In the genomic region with DNA sequence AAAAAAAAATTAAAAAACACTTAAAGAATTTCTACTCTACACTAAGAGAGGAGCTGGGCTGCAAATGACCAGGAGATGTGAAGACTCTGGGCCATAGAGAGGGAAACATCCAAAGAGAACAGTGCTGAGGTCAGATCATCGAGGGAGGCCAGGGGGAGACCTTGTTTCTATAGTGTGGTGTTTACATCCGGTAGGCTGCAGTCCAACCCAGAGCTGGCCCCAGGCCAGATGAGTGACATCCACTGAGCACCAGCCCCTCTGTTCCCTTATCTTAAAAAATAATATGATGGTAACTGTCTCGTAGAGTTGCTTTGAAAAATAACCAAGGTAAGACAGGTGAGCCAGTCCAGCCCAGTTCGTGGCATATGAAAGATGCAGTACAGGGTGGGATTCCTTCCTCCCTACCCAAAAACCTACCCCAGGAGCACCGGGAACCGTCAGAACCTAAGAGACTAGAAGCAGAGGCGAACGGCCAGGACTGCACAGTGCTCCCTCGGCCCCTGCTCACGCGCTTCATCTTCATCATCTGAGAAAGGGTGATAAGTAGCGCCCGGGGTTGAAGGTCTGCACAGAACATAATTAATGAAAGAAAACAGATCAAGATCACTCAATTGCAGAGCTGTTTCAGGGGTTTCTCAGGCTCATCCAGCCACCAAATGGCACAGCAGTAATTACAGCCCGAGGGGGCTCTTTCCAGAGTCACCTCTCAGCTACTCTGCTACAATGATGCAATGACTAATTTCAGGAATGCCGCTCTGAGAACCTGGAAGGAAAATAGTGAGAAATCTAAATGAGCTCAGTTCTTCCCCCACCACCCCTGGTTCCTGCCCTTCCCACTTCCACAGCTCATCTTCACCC, we compare ENCODE assay signal across 20 mouse cellular contexts. TPM values are rescaled to one million over a fixed set of nuclear protein-coding genes. Genes with fewer than 3 reads are reported as not detected.
DNase-seq lines count a peak whose midpoint lies in the region; ATAC-seq and TF ChIP-seq lines count a peak whose summit lies in the region.
"Had no signal": no experiment of that assay in that cellular context is flagged by ENCODE, and none has a peak within 500 bp of the region (broad histone marks: within the 10 kb centered on the region; RNA-seq: fewer than 3 reads in every experiment).

No protein-coding gene starts in this region.

- H3K9ac ChIP-seq in hindbrain, embryonic 12.5 days: no peak overlapping the region
- H3K9ac ChIP-seq in hindbrain, embryonic 16.5 days (ENCODE audit: low read depth, low read length): no peak overlapping the region
- H3K9ac ChIP-seq in lung, embryonic 15.5 days: no peak overlapping the region
- H3K9ac ChIP-seq in MEL (ENCODE audit: control insufficient read depth, low read depth, low read length, poor library complexity, severe bottlenecking): no peak overlapping the region
- H3K9ac ChIP-seq: embryonic facial prominence, embryonic 15.5 days; heart, embryonic 13.5 days; liver, postnatal 0 days; neural tube, embryonic 13.5 days had no signal

- H3K36me3 ChIP-seq in hindbrain, embryonic 12.5 days: no peaks in the 10 kb centered on the region
- no peaks in the 10 kb centered on the region for H3K36me3 ChIP-seq in hindbrain, embryonic 16.5 days (ENCODE audit: control insufficient read depth, insufficient read depth, low read length)
- no peaks in the 10 kb centered on the region for H3K36me3 ChIP-seq in lung, embryonic 15.5 days
- no peaks in the 10 kb centered on the region for H3K36me3 ChIP-seq in MEL (ENCODE audit: control insufficient read depth in 1 of 2, insufficient read depth in 2 of 2, low read length in 2 of 2)
- H3K36me3 ChIP-seq: embryonic facial prominence, embryonic 15.5 days; heart, embryonic 13.5 days; neural tube, embryonic 13.5 days had no signal

- no peak for TF ChIP-seq EP300 in MEL (IDR thresholded peaks at IDR 0.05; ENCODE audit: low read depth in 1 of 2, low read length in 2 of 2)

- H3K27ac ChIP-seq in hindbrain, embryonic 12.5 days: no peak overlapping the region
- no peak overlapping the region for H3K27ac ChIP-seq in hindbrain, embryonic 16.5 days (ENCODE audit: low read depth, low read length)
- no peak overlapping the region for H3K27ac ChIP-seq in lung, embryonic 15.5 days
- no peak overlapping the region for H3K27ac ChIP-seq in MEL (ENCODE audit: control insufficient read depth, low read depth, low read length)
- H3K27ac ChIP-seq: embryonic facial prominence, embryonic 15.5 days; heart, embryonic 13.5 days; neural tube, embryonic 13.5 days had no signal

- H3K27me3 ChIP-seq in hindbrain, embryonic 12.5 days: no peaks in the 10 kb centered on the region
- no peaks in the 10 kb centered on the region for H3K27me3 ChIP-seq in hindbrain, embryonic 16.5 days (replicated peaks; ENCODE audit: control insufficient read depth, insufficient read depth, low read length)
- H3K27me3 ChIP-seq in lung, embryonic 15.5 days: no peaks in the 10 kb centered on the region
- H3K27me3 ChIP-seq in MEL (ENCODE audit: control insufficient read depth in 1 of 2, insufficient read depth in 2 of 2, low read length in 2 of 2): peaks cover 6 to 9% of the 10 kb centered on the region in 2 experiments; a peak in 3 of 4 replicates
- H3K27me3 ChIP-seq: embryonic facial prominence, embryonic 15.5 days; neural tube, embryonic 13.5 days had no signal

- TF ChIP-seq CTCF in MEL (IDR thresholded peaks at IDR 0.05 in 2 of 3, conservative IDR thresholded peaks at IDR 0.05 in 1 of 3; ENCODE audit: control insufficient read depth in 1 of 3, insufficient read depth in 1 of 3, low read depth in 2 of 3, low read length in 3 of 3, poor library complexity in 1 of 3, severe bottlenecking in 1 of 3): no peak

- no peaks in the 10 kb centered on the region for H3K9me3 ChIP-seq in hindbrain, embryonic 12.5 days (replicated peaks)
- H3K9me3 ChIP-seq in hindbrain, embryonic 16.5 days (ENCODE audit: control insufficient read depth, low read length): no peaks in the 10 kb centered on the region
- no peaks in the 10 kb centered on the region for H3K9me3 ChIP-seq in lung, embryonic 15.5 days
- no peaks in the 10 kb centered on the region for H3K9me3 ChIP-seq in MEL (replicated peaks; ENCODE audit: insufficient read depth, low read length)
- H3K9me3 ChIP-seq: embryonic facial prominence, embryonic 15.5 days; heart, embryonic 13.5 days; neural tube, embryonic 13.5 days had no signal

- DNase-seq in lung, postnatal 36 days: no peak
- peak; percentile 38 for DNase-seq in MEL (ENCODE audit: low read depth, low spot score)
- DNase-seq in gastrocnemius, postnatal 25 days: no peak
- no peak for DNase-seq in thymus, postnatal 0 days (ENCODE audit: low spot score)
- DNase-seq: cerebellum, adult 9-10 months; heart, postnatal 36 days; kidney, adult 2 months; liver; liver, postnatal 0 days; right cerebral cortex, postnatal 4 days; thymus, postnatal 36 days had no signal

- no peak for TF ChIP-seq RAD21 in MEL (IDR thresholded peaks at IDR 0.05; ENCODE audit: low read depth, low read length)

- H3K4me2 ChIP-seq in hindbrain, embryonic 12.5 days (replicated peaks): no peak overlapping the region
- H3K4me2 ChIP-seq in hindbrain, embryonic 16.5 days (ENCODE audit: low read length): no peak overlapping the region
- H3K4me2 ChIP-seq in lung, embryonic 15.5 days: no peak overlapping the region
- H3K4me2 ChIP-seq: embryonic facial prominence, embryonic 15.5 days; heart, embryonic 13.5 days; neural tube, embryonic 13.5 days had no signal

- H3K4me3 ChIP-seq in hindbrain, embryonic 12.5 days: no peak overlapping the region
- no peak overlapping the region for H3K4me3 ChIP-seq in hindbrain, embryonic 16.5 days (ENCODE audit: low read length)
- no peak overlapping the region for H3K4me3 ChIP-seq in lung, embryonic 15.5 days
- no peak overlapping the region for H3K4me3 ChIP-seq in MEL (ENCODE audit: control insufficient read depth in 1 of 2, insufficient read depth in 1 of 2, low read depth in 2 of 2, low read length in 2 of 2)
- H3K4me3 ChIP-seq: embryonic facial prominence, embryonic 15.5 days; heart, embryonic 13.5 days; neural tube, embryonic 13.5 days had no signal

- H3K79me2 ChIP-seq in MEL (ENCODE audit: control insufficient read depth, insufficient read depth, low read length, poor library complexity): no peaks in the 10 kb centered on the region

- H3K4me1 ChIP-seq in hindbrain, embryonic 12.5 days: peaks cover 5% of the 10 kb centered on the region; the same call in 1 of the 2 replicates
- no peaks in the 10 kb centered on the region for H3K4me1 ChIP-seq in hindbrain, embryonic 16.5 days (ENCODE audit: control insufficient read depth, insufficient read depth, low read depth, low read length)
- peaks cover 18% of the 10 kb centered on the region for H3K4me1 ChIP-seq in lung, embryonic 15.5 days
- H3K4me1 ChIP-seq in MEL (ENCODE audit: control insufficient read depth in 1 of 2, insufficient read depth in 2 of 2, low read length in 2 of 2): no peaks in the 10 kb centered on the region; a peak in 1 of 4 replicates

- peak; percentile 50 for ATAC-seq in hindbrain, embryonic 12.5 days (ENCODE audit: low FRiP score)
- ATAC-seq in hindbrain, embryonic 16.5 days: no peak
- 0 out of 2 replicates have a peak, but pooled peaks have one; percentile 44 for ATAC-seq in lung, embryonic 15.5 days (ENCODE audit: borderline replicate concordance, extremely low read depth, low FRiP score, low TSS enrichment)
- 0 out of 2 replicates have a peak, but pooled peaks have one; percentile 31 for ATAC-seq in megakaryocyte-erythroid progenitor cell, adult 5-6 weeks (replicated peaks; ENCODE audit: low FRiP score, low TSS enrichment, poor library complexity, severe bottlenecking)
- ATAC-seq: liver, postnatal 0 days had no signal

- no peak for TF ChIP-seq POLR2A in MEL (IDR thresholded peaks at IDR 0.05; ENCODE audit: control insufficient read depth in 1 of 2, insufficient read depth in 1 of 2, low read depth in 1 of 2, low read length in 2 of 2, poor library complexity in 1 of 2)

- 74% methylated on average over 15 of the region's 15 CpGs for WGBS in hindbrain, embryonic 12.5 days
- WGBS in hindbrain, embryonic 16.5 days: 60% methylated on average over 15 of the region's 15 CpGs
- WGBS in lung, embryonic 15.5 days: 27% methylated on average over 15 of the region's 15 CpGs

TF ChIP-seq in MEL, 35 proteins besides CTCF, POLR2A, EP300 and RAD21:
- TF ChIP-seq UBTF (IDR thresholded peaks at IDR 0.05; ENCODE audit: borderline replicate concordance, insufficient read depth, low read depth, low read length): no peak

RNA-seq across cellular contexts. Expression of gene Elf5, which starts 9.4 kb away (rescaled TPM):
- polyA plus RNA-seq in hindbrain, embryonic 12.5 days (2016; fragmentation: Nextera tagmentation; extraction: Ambion mirVana): not detected in 2 replicates
- not detected in 2 replicates for polyA plus RNA-seq in hindbrain, embryonic 16.5 days (2015; fragmentation: Nextera tagmentation; extraction: Ambion mirVana)
- polyA plus RNA-seq in lung, embryonic 15.5 days (2015; fragmentation: Nextera tagmentation; extraction: Ambion mirVana): 4.5 and 6.2 TPM in 2 replicates
- not detected in 2 replicates for total RNA-seq in MEL (2012; rRNA removed)
- polyA plus RNA-seq in MEL (2012; ENCODE audit: insufficient read depth in 1 of 2, insufficient read length in 2 of 2, low read depth in 1 of 2, low replicate concordance in 2 of 2, missing spikeins in 1 of 2): under 1 TPM in 1 of 2 experiments, not detected in 1; 0.07 TPM
- total RNA-seq in megakaryocyte-erythroid progenitor cell, adult 5-6 weeks (2014; fragmentation: Nextera tagmentation): not detected in 2 replicates
- not detected in 2 replicates for total RNA-seq in megakaryocyte-erythroid progenitor cell, adult 5-6 weeks (2017)
- total RNA-seq in gastrocnemius, postnatal 25 days (2021): not detected
- 0.09 and 0.23 TPM in 2 replicates for polyA plus RNA-seq in thymus, postnatal 0 days (2015; fragmentation: Nextera tagmentation; extraction: Ambion mirVana)
- total RNA-seq: gastrocnemius, postnatal 4 days; heart, postnatal 36 days had no signal
- polyA plus RNA-seq: heart, embryonic 13.5 days; liver, postnatal 0 days; neural tube, embryonic 13.5 days; testis, adult 2 months had no signal
